Mouse (Mus musculus) 3134 (cell line): ENCODE measurements around the gene Prl2a1.
"Not testable (repeated sequence)": the region's sequence is repeated elsewhere in the genome, so short reads cannot be mapped to it uniquely, and the experiment has no call there.

Experiments used
- DNase-seq: peaks from one replicate; pipeline ENCODE4 v3.0.0-alpha.2; 2011; ENCODE audit warnings: low spot score; ENCODE audit not compliant: insufficient read length; ENCODE audit errors: extremely low read depth

Gene Prl2a1

DNA sequence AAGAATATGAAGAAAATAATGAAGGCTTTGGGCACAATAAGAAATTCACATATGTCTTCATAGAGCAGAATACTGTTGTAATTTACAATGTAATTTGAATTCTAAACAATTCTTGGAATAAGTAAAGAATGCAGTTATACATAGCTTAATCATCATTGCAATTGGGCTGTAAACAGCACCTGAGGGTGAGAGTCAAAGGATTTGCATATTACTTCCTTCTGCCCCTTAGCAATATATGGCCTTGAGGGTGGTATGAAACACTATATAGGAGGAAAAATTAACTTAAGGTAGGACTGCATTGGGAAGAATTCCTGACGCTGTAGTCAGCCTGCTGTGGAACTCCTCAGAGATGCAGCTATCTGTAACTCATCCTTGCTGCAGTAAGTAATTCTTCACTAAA lies at the start of gene Prl2a1:
TSS of gene Prl2a1 (plus strand) at position 301 of the 400 bp plus-strand sequence.
- no peak for DNase-seq

DNA sequence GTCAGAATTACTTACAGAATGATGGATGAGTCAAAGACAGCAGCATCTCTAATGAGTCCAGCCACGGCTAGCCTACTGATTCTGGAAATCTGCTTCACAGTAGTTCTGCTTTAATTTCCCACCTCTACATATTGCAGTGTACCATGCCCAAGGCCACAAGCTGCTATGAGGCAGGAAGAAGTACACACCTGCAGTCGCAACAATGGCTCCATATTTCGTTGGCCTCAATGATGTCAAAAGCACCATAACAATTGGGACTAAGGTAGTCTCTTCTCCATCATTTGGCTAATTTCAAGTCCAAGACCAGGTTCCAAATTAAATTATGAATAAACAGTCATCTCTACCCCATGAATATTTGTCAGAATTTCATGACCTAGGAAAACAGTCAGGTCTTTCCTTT lies 20.8 kb upstream of the Prl2a1 start, which contains the start of gene Prl7c1:
TSS of gene Prl7c1 (minus strand) at position 101 of the 400 bp plus-strand sequence.
- not testable (repeated sequence) for DNase-seq

DNA sequence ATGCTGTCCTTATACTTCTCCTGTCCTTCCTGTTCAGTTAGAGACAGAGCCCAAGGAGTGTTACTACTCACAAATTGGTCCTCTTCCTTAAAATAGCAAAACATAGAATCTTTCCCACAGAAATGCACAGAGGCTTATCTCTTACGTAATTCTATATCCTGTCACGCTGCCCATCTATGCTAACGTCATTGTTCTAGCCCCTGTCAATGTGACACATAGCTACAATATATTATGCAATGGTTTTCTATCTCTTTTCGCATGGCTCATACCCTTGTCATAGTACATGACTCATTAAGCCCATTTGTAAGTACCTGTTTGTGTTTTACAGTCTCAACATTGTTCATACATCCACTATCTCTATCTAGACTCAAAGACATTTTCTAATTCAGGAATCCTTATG lies 2.2 kb upstream of the Prl2a1 start:
- DNase-seq, result no peak

DNA sequence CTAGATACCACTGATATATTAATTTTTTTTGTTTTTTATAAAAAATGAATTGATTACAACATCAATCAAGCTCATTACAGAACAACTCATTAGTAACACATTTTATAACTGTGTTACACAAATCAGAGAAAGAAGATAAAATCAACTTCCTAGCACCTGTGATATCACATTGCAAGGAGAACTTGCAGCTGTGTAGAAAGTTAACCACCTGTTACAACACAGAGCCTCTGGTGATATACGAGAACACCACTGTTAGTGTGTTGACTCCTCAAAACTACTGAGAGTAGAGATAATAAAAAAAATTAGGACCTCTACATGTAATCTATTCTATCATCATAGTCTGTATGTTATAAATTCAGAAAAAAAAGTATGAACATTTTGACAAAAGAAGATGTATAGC lies 1.3 kb downstream of the Prl2a1 start:
- DNase-seq, result no peak

DNA sequence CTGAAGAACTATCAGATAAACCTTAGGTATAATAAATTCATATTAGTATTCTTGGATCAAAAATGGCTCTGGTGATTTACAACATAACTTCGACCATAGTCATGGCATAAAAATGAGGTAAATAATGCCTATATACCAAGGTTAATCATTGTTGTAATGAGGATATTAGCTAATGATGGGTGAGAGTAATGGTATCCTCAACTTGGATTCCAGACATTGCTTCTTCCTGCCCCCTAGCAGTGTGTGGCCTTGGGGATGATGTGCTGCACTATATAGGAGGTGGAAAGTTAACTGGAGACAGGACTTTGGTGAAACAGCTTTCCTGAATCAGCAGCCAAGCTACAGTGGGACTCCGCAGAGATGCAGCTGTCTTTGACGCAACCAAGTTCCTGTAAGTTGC lies 47.6 kb downstream of the Prl2a1 start, which contains the start of gene Prl2c1:
TSS of gene Prl2c1 (plus strand) at position 301 of the 400 bp plus-strand sequence.
- DNase-seq, result no peak
